Mouse (Mus musculus) embryonic facial prominence, embryonic 11.5 days (tissue): ENCODE measurements at regions not wholly inside any gene's neighbourhood (a gene's known extent, or its start where the extent isn't known, plus 50 kb on each side); places are given as distances from the start of the nearest gene placed in this dataset.

Source experiments
- ATAC-seq: fragments of 200-750 bp; cut with Nextera tagmentation; replicated peaks from 2 replicates; pipeline ENCODE4 v1.8.0; 2017; ENCODE audit warnings: low read depth; ENCODE audit not compliant: insufficient number of reproducible peaks, low FRiP score, low TSS enrichment
- DNase-seq: peaks from one replicate; pipeline ENCODE4 v3.0.0-alpha.2; 2015; ENCODE audit warnings: low spot score
- H3K27ac ChIP-seq: fragments of 300-500 bp; sonication (generic); replicated peaks from 2 replicates; pipeline ENCODE4 v1.5.1; 2014; ENCODE audit warnings: mild to moderate bottlenecking, low read depth, low read length, control low read depth
- H3K27me3 ChIP-seq: fragments of 300-500 bp; sonication (generic); 2 replicates; pipeline ENCODE4 v1.6.1; 2014; ENCODE audit warnings: mild to moderate bottlenecking, low read length, moderate library complexity, mixed read lengths; ENCODE audit not compliant: control insufficient read depth, insufficient read depth
- H3K36me3 ChIP-seq: fragments of 300-500 bp; sonication (generic); replicated peaks from 2 replicates; pipeline ENCODE4 v1.6.1; 2014; ENCODE audit warnings: low read depth, mild to moderate bottlenecking, low read length, moderate library complexity, mixed read lengths; ENCODE audit not compliant: control insufficient read depth, insufficient read depth
- H3K4me1 ChIP-seq: fragments of 300-500 bp; sonication (generic); 2 replicates; pipeline ENCODE4 v1.6.1; 2014; ENCODE audit warnings: low read length, mixed read lengths; ENCODE audit not compliant: control insufficient read depth, insufficient read depth
- H3K4me2 ChIP-seq: fragments of 300-500 bp; sonication (generic); 2 replicates; pipeline ENCODE4 v1.6.1; 2014; ENCODE audit warnings: low read depth, mild to moderate bottlenecking, control low read depth, low read length, moderate library complexity
- H3K4me3 ChIP-seq: fragments of 300-500 bp; sonication (generic); 2 replicates; pipeline ENCODE4 v1.5.1; 2014; ENCODE audit warnings: low read depth, low read length, control low read depth
- H3K9ac ChIP-seq: fragments of 300-500 bp; sonication (generic); replicated peaks from 2 replicates; pipeline ENCODE4 v1.6.1; 2014; ENCODE audit warnings: mild to moderate bottlenecking, control low read depth, low read length
- H3K9me3 ChIP-seq: fragments of 300-500 bp; sonication (generic); replicated peaks from 2 replicates; pipeline ENCODE4 v1.6.1; 2016; ENCODE audit warnings: mild to moderate bottlenecking, low read length, inconsistent platforms, mixed read lengths; ENCODE audit not compliant: control insufficient read depth
- WGBS: fragments of 180-500 bp; shearing (Covaris S2); extraction: QIAGEN DNeasy Blood & Tissue Kit; methylation state at CpG from one replicate; pipeline ENCODE4 v1.1.7; 2014; 5-methylcytosine and 5-hydroxymethylcytosine counted together

- Histone ChIP-seq H3K27ac (no peak overlapping the region), H3K9ac (no peak overlapping the region), H3K4me1 (no peaks in the 10 kb centered on the region), H3K27me3 (no peaks in the 10 kb centered on the region), H3K36me3 (no peaks in the 10 kb centered on the region), H3K9me3 (no peaks in the 10 kb centered on the region), H3K4me2 (no peak overlapping the region), H3K4me3 (no peak overlapping the region)
- no peak for DNase-seq
- no peak for ATAC-seq
- 62% methylated on average over 7 of the region's 7 CpGs for WGBS
Measured at GRCm38 (mm10) chr3:115818734-115819133, 68.9 kb upstream of the Dph5 start.

- Histone ChIP-seq H3K4me1 (no peaks in the 10 kb centered on the region), H3K27ac (no peak overlapping the region), H3K4me2 (no peak overlapping the region), H3K4me3 (no peak overlapping the region), H3K9ac (no peak overlapping the region), H3K36me3 (no peaks in the 10 kb centered on the region), H3K27me3 (no peaks in the 10 kb centered on the region), H3K9me3 (no peaks in the 10 kb centered on the region)
- DNase-seq, result no peak
- ATAC-seq, result no peak
- WGBS, result 49% methylated on average over 7 of the region's 7 CpGs
Measured at GRCm38 (mm10) chr3:115819401-115820138, 68.1 kb upstream of the Dph5 start.

GRCm38 (mm10) chr3:115820139-115820481, 67.5 kb upstream of the Dph5 start:
- Histone ChIP-seq H3K4me3 (no peak overlapping the region), H3K4me1 (no peaks in the 10 kb centered on the region), H3K27ac (no peak overlapping the region), H3K4me2 (no peak overlapping the region), H3K27me3 (no peaks in the 10 kb centered on the region), H3K36me3 (no peaks in the 10 kb centered on the region), H3K9me3 (no peaks in the 10 kb centered on the region), H3K9ac (no peak overlapping the region)
- WGBS, result 68% methylated on average over 8 of the region's 8 CpGs
- DNase-seq (no peak), ATAC-seq (no peak)

GRCm38 (mm10) chr3:115821627-115822026, 66.0 kb upstream of the Dph5 start:
- DNase-seq (no peak), ATAC-seq (no peak)
- H3K4me3 ChIP-seq, result no peak overlapping the region
- H3K27me3 ChIP-seq, result no peaks in the 10 kb centered on the region
- H3K4me1 ChIP-seq, result no peaks in the 10 kb centered on the region
- no peak overlapping the region for H3K27ac ChIP-seq
- WGBS, result 86% methylated on average over 2 of the region's 2 CpGs
- no peaks in the 10 kb centered on the region for H3K36me3 ChIP-seq
- no peak overlapping the region for H3K9ac ChIP-seq
- H3K9me3 ChIP-seq, result no peaks in the 10 kb centered on the region
- H3K4me2 ChIP-seq, result no peak overlapping the region

GRCm38 (mm10) chr3:115822491-115822890, 65.1 kb upstream of the Dph5 start:
- DNase-seq (no peak), ATAC-seq (no peak)
- Histone ChIP-seq H3K36me3 (no peaks in the 10 kb centered on the region), H3K4me3 (no peak overlapping the region), H3K9me3 (no peaks in the 10 kb centered on the region), H3K4me2 (no peak overlapping the region), H3K27me3 (no peaks in the 10 kb centered on the region), H3K9ac (no peak overlapping the region), H3K4me1 (no peaks in the 10 kb centered on the region), H3K27ac (no peak overlapping the region)
- WGBS, result 65% methylated on average over 6 of the region's 6 CpGs

- no peak overlapping the region for H3K4me2 ChIP-seq
- ATAC-seq (no peak), DNase-seq (no peak)
- H3K4me1 ChIP-seq, result no peaks in the 10 kb centered on the region
- no peak overlapping the region for H3K27ac ChIP-seq
- 87% methylated on average over 5 of the region's 5 CpGs for WGBS
- H3K27me3 ChIP-seq, result no peaks in the 10 kb centered on the region
- H3K4me3 ChIP-seq, result no peak overlapping the region
- H3K36me3 ChIP-seq, result no peaks in the 10 kb centered on the region
- no peaks in the 10 kb centered on the region for H3K9me3 ChIP-seq
- H3K9ac ChIP-seq, result no peak overlapping the region
Measured at GRCm38 (mm10) chr3:115823741-115824140, 63.9 kb upstream of the Dph5 start.

GRCm38 (mm10) chr3:115824792-115825191, 62.8 kb upstream of the Dph5 start:
- Histone ChIP-seq H3K4me2 (no peak overlapping the region), H3K9me3 (no peaks in the 10 kb centered on the region), H3K27me3 (no peaks in the 10 kb centered on the region), H3K9ac (no peak overlapping the region), H3K36me3 (no peaks in the 10 kb centered on the region), H3K4me3 (no peak overlapping the region), H3K27ac (no peak overlapping the region), H3K4me1 (no peaks in the 10 kb centered on the region)
- 59% methylated on average over 2 of the region's 2 CpGs for WGBS
- no peak for ATAC-seq
- no peak for DNase-seq

GRCm38 (mm10) chr3:115835381-115835780, 52.3 kb upstream of the Dph5 start:
- Histone ChIP-seq H3K4me3 (no peak overlapping the region), H3K27ac (no peak overlapping the region), H3K9me3 (no peaks in the 10 kb centered on the region), H3K36me3 (no peaks in the 10 kb centered on the region), H3K27me3 (no peaks in the 10 kb centered on the region), H3K4me2 (no peak overlapping the region), H3K4me1 (no peaks in the 10 kb centered on the region), H3K9ac (no peak overlapping the region)
- no peak for DNase-seq
- no peak for ATAC-seq
